Mouse (Mus musculus): ENCODE data around the gene Trip13. TPM values are rescaled to one million over a fixed set of nuclear protein-coding genes. Genes with fewer than 3 reads are reported as not detected.

Gene Trip13
- polyA plus RNA-seq, 1 experiment from 2014 or later = 62.5 TPM

DNA sequence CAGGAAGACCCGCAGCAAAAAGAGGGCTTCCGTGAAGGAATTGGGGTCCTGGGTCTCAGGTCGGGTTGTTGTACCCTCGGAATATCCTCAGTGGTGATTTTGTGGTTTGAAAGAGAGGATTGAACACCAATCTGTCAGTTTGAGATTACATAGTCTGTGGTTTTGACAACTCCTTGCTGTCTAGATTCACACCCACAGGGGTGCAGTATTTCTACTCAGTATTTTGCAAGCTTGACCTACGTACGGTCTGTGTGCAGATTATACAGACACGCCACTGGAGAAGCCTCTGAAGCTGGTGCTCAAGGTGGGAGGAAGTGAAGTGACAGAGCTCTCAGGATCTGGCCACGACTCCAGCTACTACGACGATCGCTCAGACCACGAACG is 585 bp upstream of the Trip13 start:
- H3K27ac ChIP-seq = peak overlapping the region; percentile 98
- H3K9me3 ChIP-seq = no peaks in the 10 kb centered on the region
- DNase-seq (ENCODE audit: low spot score) = no peak
- H3K36me3 ChIP-seq = peaks cover 55% of the 10 kb centered on the region
- peaks cover 13% of the 10 kb centered on the region for H3K4me1 ChIP-seq
- WGBS = 39% methylated on average over 13 of the region's 13 CpGs
- no peaks in the 10 kb centered on the region for H3K27me3 ChIP-seq (ENCODE audit: insufficient read depth, poor library complexity, severe bottlenecking)
- H3K4me3 ChIP-seq = peak overlapping the region; percentile 82

DNA sequence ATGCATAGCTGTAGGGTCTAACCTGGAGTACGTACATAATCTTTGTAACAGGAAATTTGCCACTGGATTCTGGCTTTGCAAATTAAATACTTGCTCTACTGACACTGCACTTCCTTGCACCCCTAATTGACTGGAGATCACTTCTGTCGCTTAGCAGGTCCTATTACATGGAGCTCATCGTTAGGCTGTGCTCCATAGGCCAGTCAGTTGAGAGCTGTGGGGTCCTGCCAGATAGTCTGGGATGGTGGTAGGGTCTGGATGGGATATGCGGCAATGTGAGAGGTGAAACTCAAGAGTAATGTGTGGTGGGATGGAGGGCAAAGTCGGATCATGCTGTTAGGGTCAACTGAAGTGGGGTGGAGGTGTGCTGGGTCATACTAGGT is 655 bp downstream of the Trip13 start:
- Histone ChIP-seq H3K9me3 (no peaks in the 10 kb centered on the region), H3K27ac (peak overlapping the region; percentile 98), H3K4me1 (peaks cover 13% of the 10 kb centered on the region), H3K4me3 (peak overlapping the region; percentile 82), H3K27me3 (ENCODE audit: insufficient read depth, poor library complexity, severe bottlenecking) (no peaks in the 10 kb centered on the region), H3K36me3 (peaks cover 55% of the 10 kb centered on the region)
- no peak for DNase-seq (ENCODE audit: low spot score)
- 12% methylated on average over 5 of the region's 5 CpGs for WGBS

DNA sequence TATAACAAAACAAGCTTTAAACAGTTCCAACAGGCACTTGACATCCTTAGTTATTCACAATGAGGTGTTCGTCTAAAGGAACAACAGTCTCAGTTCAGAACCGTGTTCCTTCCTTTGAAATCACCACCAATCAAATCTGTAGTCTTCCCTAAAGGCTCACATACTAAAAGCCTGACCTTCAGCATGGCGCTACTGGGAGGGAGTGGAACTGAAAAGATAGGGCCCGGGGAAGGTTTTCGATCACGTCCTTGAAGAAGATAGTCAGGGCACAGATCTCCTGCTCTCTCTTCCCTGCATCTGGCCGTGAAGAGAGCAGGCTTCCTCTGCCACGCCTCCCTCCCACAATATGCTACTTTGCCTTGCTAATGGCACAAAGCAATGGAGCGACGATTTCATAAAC is 5.4 kb downstream of the Trip13 start:
- H3K27me3 ChIP-seq (ENCODE audit: insufficient read depth, poor library complexity, severe bottlenecking) = no peaks in the 10 kb centered on the region
- no peak overlapping the region for H3K4me3 ChIP-seq
- 90% methylated on average over 10 of the region's 10 CpGs for WGBS
- H3K9me3 ChIP-seq = no peaks in the 10 kb centered on the region
- peaks cover 5% of the 10 kb centered on the region; the same call in 1 of the 2 replicates for H3K4me1 ChIP-seq
- peak; percentile 63 for DNase-seq (ENCODE audit: low spot score)
- peaks cover 76% of the 10 kb centered on the region for H3K36me3 ChIP-seq
- H3K27ac ChIP-seq = no peak overlapping the region

DNA sequence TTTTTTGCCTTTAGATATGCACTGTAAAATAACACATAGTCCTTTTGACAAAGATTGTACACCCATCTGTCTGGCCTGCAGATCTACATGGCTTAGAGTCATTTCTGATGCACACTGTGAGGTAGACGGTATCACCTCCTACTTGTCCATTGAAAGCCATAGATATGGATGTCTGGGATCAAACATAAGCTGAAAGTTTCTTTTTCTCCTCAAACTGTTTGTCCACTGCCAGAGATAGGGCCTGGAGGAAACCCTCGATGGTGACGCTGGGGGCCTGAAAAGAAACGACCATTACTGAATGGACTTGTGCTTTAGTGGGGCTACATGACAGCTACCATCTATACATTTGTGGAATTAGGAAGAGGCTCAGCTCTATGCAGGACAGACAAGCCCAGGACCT is 24.5 kb downstream of the Trip13 start:
- H3K27ac ChIP-seq = no peak overlapping the region
- 83% methylated on average over 4 of the region's 4 CpGs for WGBS
- DNase-seq (ENCODE audit: low spot score) = peak; percentile 57
- H3K36me3 ChIP-seq = peaks cover 71% of the 10 kb centered on the region
- H3K4me1 ChIP-seq = no peaks in the 10 kb centered on the region
- H3K27me3 ChIP-seq (ENCODE audit: insufficient read depth, poor library complexity, severe bottlenecking) = no peaks in the 10 kb centered on the region
- no peaks in the 10 kb centered on the region for H3K9me3 ChIP-seq
- no peak overlapping the region for H3K4me3 ChIP-seq

DNA sequence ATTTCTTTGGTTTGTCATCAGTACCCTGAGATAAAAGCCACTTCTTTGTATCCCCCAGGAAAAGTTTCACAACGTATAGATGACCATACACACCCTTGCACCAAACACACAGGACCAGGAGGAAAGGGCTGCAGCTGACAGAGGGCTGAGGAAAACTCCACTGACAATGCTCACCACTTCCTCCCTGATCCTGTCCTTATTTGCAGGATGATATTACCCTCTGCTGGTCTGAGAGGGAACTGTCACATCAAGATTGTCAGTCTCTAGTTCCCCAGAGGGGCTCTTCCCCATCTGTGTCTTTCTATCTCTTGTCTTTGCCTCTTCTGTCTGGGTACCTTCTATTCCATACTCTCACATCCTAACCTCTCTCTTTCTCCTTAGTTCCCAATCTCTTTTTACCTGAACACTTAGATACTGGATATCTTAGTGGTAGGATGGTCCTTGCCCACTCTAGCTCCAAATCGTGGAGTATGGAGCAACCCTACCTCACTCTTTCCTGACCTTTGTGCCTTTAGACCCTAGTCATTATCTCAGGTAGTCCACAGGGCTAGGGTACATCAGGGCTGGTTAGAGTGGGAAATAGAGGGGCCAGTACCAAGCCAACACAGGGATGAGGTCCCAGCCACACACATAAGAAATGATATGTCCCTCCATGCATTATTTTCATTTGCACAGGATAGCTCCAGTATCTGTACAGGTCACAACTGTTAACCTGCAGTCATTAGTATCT is 29.7 kb downstream of the Trip13 start:
- H3K27me3 ChIP-seq (ENCODE audit: insufficient read depth, poor library complexity, severe bottlenecking) = no peaks in the 10 kb centered on the region
- no peak overlapping the region for H3K4me3 ChIP-seq
- H3K9me3 ChIP-seq = no peaks in the 10 kb centered on the region
- WGBS = 65% methylated on average over 2 of the region's 2 CpGs
- no peak for DNase-seq (ENCODE audit: low spot score)
- no peaks in the 10 kb centered on the region for H3K4me1 ChIP-seq
- no peak overlapping the region for H3K27ac ChIP-seq
- H3K36me3 ChIP-seq = peaks cover 21% of the 10 kb centered on the region

DNA sequence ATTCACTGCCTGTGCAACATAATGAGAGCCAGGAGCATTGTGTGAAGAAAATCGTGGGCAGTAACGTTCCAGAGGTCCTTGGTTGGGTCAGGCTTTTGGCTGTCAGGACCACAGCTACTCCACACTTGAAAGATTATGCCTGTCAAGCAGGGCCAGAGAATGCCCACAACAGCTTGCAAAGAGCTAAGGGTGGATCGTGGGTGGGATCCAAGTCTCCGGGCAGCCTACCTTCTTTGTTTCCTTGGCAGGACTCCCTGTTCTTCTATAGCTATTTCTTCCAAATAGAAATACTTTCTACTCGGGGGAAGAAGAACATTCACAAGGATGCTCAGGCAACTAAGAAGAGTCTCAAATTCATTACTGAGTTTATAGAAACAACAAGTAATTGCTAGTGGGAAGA is 30.4 kb downstream of the Trip13 start:
- Histone ChIP-seq H3K4me3 (no peak overlapping the region), H3K36me3 (peaks cover 16% of the 10 kb centered on the region), H3K27ac (no peak overlapping the region), H3K27me3 (ENCODE audit: insufficient read depth, poor library complexity, severe bottlenecking) (no peaks in the 10 kb centered on the region), H3K4me1 (no peaks in the 10 kb centered on the region), H3K9me3 (no peaks in the 10 kb centered on the region)
- 87% methylated on average over 5 of the region's 5 CpGs for WGBS
- no peak for DNase-seq (ENCODE audit: low spot score)

DNA sequence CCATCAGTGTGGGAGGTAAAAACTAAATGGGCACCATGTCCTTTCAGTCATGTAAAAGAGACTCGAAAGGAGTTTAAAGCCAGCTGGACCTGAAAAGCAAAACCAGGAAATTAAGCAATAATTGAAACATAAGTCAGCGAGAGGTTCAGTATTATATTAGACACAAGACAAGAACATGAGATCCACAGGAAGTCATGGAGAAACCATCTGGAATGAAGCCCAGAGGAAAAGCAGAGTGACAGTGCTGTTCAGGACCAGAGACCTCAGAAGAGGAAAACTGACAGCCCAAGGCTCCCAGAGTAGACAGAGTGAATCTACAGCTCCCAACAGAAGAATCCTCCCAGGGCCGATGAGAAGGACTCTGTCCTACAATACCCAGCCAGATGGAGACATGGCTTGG is 40.0 kb downstream of the Trip13 start:
- Histone ChIP-seq H3K36me3 (no peaks in the 10 kb centered on the region), H3K9me3 (no peaks in the 10 kb centered on the region), H3K27ac (no peak overlapping the region), H3K4me1 (peaks cover 7% of the 10 kb centered on the region; the same call in 1 of the 2 replicates), H3K27me3 (ENCODE audit: insufficient read depth, poor library complexity, severe bottlenecking) (no peaks in the 10 kb centered on the region), H3K4me3 (no peak overlapping the region)
- DNase-seq (ENCODE audit: low spot score) = no peak
- WGBS = 74% methylated on average over 3 of the region's 3 CpGs

DNA sequence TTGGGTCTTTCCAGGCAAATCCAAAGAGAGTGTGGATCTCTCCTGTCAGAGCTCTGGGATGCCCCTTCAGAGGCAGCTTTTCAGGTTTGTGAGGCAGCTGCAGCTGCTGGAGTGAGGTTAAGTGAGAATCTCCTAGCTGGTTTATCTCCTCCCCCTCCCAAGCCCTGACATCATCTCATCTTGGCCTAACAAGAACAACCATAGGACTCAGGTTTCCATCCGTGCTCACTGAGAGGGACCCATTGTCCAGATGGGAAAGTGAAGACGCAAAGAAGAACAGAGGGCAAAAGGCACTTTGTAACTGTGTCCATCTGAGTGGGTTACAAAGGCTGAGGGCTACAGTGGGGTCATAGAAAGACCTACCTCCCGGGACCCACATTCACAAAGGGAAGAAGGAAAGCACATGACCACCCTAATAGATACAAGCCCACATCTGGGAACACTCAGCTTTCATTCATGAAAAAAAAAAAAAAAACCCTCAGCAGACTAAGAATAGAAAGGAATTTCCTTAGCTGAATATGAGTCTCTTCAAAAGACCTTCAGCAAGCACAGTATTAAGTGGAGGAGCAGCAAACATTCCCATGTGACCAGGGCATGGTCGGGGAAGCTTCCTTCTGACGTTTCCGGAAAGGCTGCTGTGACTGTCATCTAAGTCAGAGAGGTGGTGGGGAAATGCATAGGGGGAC is 44.9 kb downstream of the Trip13 start:
- H3K9me3 ChIP-seq = no peaks in the 10 kb centered on the region
- H3K27ac ChIP-seq = peak overlapping the region; percentile 19; the same call in 1 of the 2 replicates
- no peak for DNase-seq (ENCODE audit: low spot score)
- H3K4me1 ChIP-seq = peaks cover 14% of the 10 kb centered on the region; the same call in 1 of the 2 replicates
- H3K36me3 ChIP-seq = no peaks in the 10 kb centered on the region
- H3K4me3 ChIP-seq = no peak overlapping the region
- H3K27me3 ChIP-seq (ENCODE audit: insufficient read depth, poor library complexity, severe bottlenecking) = no peaks in the 10 kb centered on the region
- 37% methylated on average over 6 of the region's 6 CpGs for WGBS

DNA sequence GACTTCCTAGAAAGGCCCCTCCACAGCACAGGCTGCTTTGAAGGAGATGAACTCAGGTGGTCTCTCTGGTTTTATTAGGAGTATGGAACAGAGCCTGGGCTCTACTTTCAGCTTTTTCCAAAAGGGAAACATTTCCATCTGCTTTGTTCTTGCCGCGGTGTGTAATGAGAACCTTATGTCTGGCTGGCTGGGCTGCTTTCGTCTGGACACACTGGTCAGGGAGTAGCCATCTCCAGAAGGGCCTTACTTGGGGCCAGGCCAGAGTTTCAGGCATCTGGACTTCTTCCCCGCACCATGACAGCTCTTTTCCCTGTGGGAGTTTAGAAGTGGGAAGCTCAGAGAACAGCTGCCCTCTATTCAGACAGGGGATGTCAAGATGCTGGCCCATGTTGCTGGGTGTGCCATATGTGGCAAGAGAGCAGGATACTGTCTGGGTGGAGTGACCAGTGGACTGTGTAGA is 50.1 kb downstream of the Trip13 start:
- DNase-seq (ENCODE audit: low spot score) = no peak
- H3K27ac ChIP-seq = no peak overlapping the region
- no peaks in the 10 kb centered on the region for H3K9me3 ChIP-seq

DNA sequence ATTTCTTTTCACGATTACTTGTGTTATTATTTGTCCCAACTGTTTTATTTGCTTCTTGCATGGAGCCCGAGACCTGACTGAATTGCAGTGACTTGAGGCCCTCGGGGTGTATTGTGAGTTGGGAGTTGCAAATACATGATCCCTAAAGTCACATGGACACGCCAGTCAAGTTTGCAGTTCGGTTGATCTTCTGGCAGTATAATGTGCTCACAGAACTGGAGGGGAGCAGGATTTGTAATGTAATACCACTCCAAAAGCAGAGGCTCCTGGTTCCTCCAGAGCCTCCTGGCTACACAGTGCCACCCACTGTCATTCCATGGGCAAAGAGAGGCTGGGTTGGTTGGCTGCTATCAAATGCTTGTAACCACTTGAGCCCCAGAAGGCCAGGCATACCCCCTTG is 51.0 kb downstream of the Trip13 start:
- no peak for DNase-seq (ENCODE audit: low spot score)
- no peaks in the 10 kb centered on the region for H3K36me3 ChIP-seq
- H3K4me3 ChIP-seq = no peak overlapping the region
- no peaks in the 10 kb centered on the region for H3K9me3 ChIP-seq
- no peaks in the 10 kb centered on the region for H3K27me3 ChIP-seq (ENCODE audit: insufficient read depth, poor library complexity, severe bottlenecking)
- no peak overlapping the region for H3K27ac ChIP-seq
- 83% methylated on average over 5 of the region's 5 CpGs for WGBS
- H3K4me1 ChIP-seq = 0 out of 2 replicates have a peak, but pooled peaks cover 4% of the 10 kb centered on the region

More for the DNA sequence above, 50.1 kb downstream of the Trip13 start:
- 52% methylated on average over 4 of the region's 4 CpGs for WGBS
- Histone ChIP-seq H3K4me3 (no peak overlapping the region), H3K4me1 (peaks cover 8% of the 10 kb centered on the region; the same call in 1 of the 2 replicates), H3K36me3 (no peaks in the 10 kb centered on the region), H3K27me3 (ENCODE audit: insufficient read depth, poor library complexity, severe bottlenecking) (no peaks in the 10 kb centered on the region)

DNA sequence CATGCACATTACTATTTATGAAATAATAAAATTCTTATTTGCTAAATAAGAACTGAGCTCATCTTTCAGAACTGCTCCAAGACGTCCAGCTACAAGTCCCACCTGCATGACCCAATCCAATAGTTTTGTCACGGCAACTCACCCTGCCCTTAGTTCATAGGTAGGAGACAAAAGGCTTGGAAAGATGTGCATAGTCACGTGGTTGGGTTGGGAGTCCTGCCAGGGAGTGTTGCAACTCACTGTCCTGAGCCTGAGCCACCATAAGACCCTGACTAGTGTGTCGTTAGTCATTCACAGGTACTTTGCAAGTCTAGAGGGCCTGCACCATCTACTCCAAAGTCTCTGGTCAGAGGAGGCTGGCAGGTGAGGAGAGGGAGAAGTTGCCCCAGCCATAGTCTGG is 51.5 kb downstream of the Trip13 start:
- no peak for DNase-seq (ENCODE audit: low spot score)
- Histone ChIP-seq H3K36me3 (no peaks in the 10 kb centered on the region), H3K4me3 (no peak overlapping the region), H3K9me3 (no peaks in the 10 kb centered on the region), H3K27ac (no peak overlapping the region), H3K27me3 (ENCODE audit: insufficient read depth, poor library complexity, severe bottlenecking) (no peaks in the 10 kb centered on the region), H3K4me1 (0 out of 2 replicates have a peak, but pooled peaks cover 4% of the 10 kb centered on the region)
- WGBS = 66% methylated on average over 4 of the region's 4 CpGs

DNA sequence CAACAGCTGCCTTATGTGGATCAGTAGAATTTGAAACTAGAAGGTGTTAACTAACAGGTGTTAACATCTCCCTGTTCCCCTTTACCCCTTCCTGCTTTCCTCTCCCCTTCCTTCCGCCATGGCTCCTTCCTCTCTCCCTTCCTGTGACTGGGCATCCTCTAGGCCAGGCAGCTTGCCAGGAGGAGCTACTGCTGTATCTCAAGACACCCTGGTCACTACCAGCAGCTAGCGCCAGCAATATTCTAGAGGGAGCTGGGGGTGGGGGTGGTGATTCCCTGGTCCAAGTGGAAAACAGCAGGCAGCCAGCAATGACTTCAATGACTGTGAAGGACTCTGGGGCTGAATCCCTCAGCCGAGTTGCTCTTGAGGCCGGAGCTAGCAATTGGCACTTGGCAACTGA is 51.9 kb downstream of the Trip13 start:
- no peak for DNase-seq (ENCODE audit: low spot score)

DNA sequence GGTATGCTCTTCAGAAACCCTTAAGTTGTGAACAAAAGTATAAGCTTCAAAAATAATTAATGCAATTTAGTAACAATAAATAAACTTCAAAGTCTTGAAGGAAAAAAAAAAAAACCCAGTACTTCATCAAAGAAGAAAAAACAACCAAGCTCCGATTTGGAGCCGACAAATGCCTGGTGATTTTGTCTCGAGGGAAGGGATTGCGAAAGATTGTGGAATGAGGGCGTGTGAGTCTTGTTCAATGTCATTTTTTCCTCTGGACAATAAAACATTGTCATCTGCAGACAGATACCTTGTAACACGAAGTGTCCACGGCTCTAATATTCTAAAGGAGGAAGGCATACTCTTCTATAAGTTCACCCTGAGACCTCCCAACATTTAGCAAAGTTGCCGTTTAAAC is 56.2 kb downstream of the Trip13 start:
- no peak for DNase-seq (ENCODE audit: low spot score)
- Histone ChIP-seq H3K36me3 (no peaks in the 10 kb centered on the region), H3K4me1 (no peaks in the 10 kb centered on the region), H3K9me3 (no peaks in the 10 kb centered on the region), H3K27me3 (ENCODE audit: insufficient read depth, poor library complexity, severe bottlenecking) (no peaks in the 10 kb centered on the region), H3K4me3 (no peak overlapping the region), H3K27ac (no peak overlapping the region)
- 74% methylated on average over 8 of the region's 8 CpGs for WGBS

More for the DNA sequence above, 51.9 kb downstream of the Trip13 start:
- Histone ChIP-seq H3K27me3 (ENCODE audit: insufficient read depth, poor library complexity, severe bottlenecking) (no peaks in the 10 kb centered on the region), H3K27ac (no peak overlapping the region), H3K4me1 (0 out of 2 replicates have a peak, but pooled peaks cover 4% of the 10 kb centered on the region), H3K9me3 (no peaks in the 10 kb centered on the region), H3K36me3 (no peaks in the 10 kb centered on the region), H3K4me3 (no peak overlapping the region)
- 68% methylated on average over 4 of the region's 4 CpGs for WGBS

Measured in heart, embryonic 10.5 days (tissue).